Mouse (Mus musculus): ENCODE measurements around the gene Adgrv1. TPM values are rescaled to one million over a fixed set of nuclear protein-coding genes. Genes with fewer than 3 reads are reported as not detected.

Adgrv1 gene
- polyA plus RNA-seq, 1 experiment from 2014 or later: 0.87 TPM

- Histone ChIP-seq H3K9me3 (ENCODE audit: low read length) (no peaks in the 10 kb centered on the region), H3K4me2 (ENCODE audit: low read depth, low read length) (no peak overlapping the region), H3K27me3 (ENCODE audit: insufficient read depth, low read length) (no peaks in the 10 kb centered on the region), H3K27ac (ENCODE audit: low read depth) (no peak overlapping the region), H3K4me1 (ENCODE audit: insufficient read depth) (no peaks in the 10 kb centered on the region), H3K9ac (replicated peaks) (no peak overlapping the region), H3K4me3 (ENCODE audit: low read depth, low read length) (no peak overlapping the region), H3K36me3 (replicated peaks; ENCODE audit: insufficient read depth, low read length) (no peaks in the 10 kb centered on the region)
- DNase-seq (no peak), ATAC-seq (no peak)
- no peak for TF ChIP-seq EP300 (IDR thresholded peaks at IDR 0.05; ENCODE audit: low read depth)
- no peak for TF ChIP-seq CTCF (IDR thresholded peaks at IDR 0.05; ENCODE audit: low read depth)
- WGBS (ENCODE audit: insufficient replicate concordance): 74% methylated on average over 4 of the region's 4 CpGs
These were observed 209.0 kb downstream of the Adgrv1 start for GRCm38 (mm10) chr13:81424002-81424401.

GRCm38 (mm10) chr13:81407881-81408460 is 225.0 kb downstream of the Adgrv1 start:
- WGBS (ENCODE audit: insufficient replicate concordance): 52% methylated on average over 1 of the region's 1 CpGs
- Histone ChIP-seq H3K36me3 (replicated peaks; ENCODE audit: insufficient read depth, low read length) (no peaks in the 10 kb centered on the region), H3K4me1 (ENCODE audit: insufficient read depth) (no peaks in the 10 kb centered on the region), H3K27ac (ENCODE audit: low read depth) (no peak overlapping the region), H3K27me3 (ENCODE audit: insufficient read depth, low read length) (no peaks in the 10 kb centered on the region), H3K9ac (replicated peaks) (no peak overlapping the region), H3K4me2 (ENCODE audit: low read depth, low read length) (no peak overlapping the region), H3K4me3 (ENCODE audit: low read depth, low read length) (no peak overlapping the region), H3K9me3 (ENCODE audit: low read length) (no peaks in the 10 kb centered on the region)
- no peak for DNase-seq
- ATAC-seq: no peak
- TF ChIP-seq CTCF (IDR thresholded peaks at IDR 0.05; ENCODE audit: low read depth) (no peak), EP300 (IDR thresholded peaks at IDR 0.05; ENCODE audit: low read depth) (no peak)

- H3K27me3 ChIP-seq (ENCODE audit: insufficient read depth, low read length): no peaks in the 10 kb centered on the region
- H3K9me3 ChIP-seq (ENCODE audit: low read length): no peaks in the 10 kb centered on the region
- TF ChIP-seq CTCF (IDR thresholded peaks at IDR 0.05; ENCODE audit: low read depth) (no peak), EP300 (IDR thresholded peaks at IDR 0.05; ENCODE audit: low read depth) (no peak)
- no peak overlapping the region for H3K9ac ChIP-seq (replicated peaks)
- no peaks in the 10 kb centered on the region for H3K4me1 ChIP-seq (ENCODE audit: insufficient read depth)
- H3K27ac ChIP-seq (ENCODE audit: low read depth): no peak overlapping the region
- H3K4me3 ChIP-seq (ENCODE audit: low read depth, low read length): no peak overlapping the region
- no peaks in the 10 kb centered on the region for H3K36me3 ChIP-seq (replicated peaks; ENCODE audit: insufficient read depth, low read length)
- DNase-seq (no peak), ATAC-seq (no peak)
- H3K4me2 ChIP-seq (ENCODE audit: low read depth, low read length): no peak overlapping the region
- WGBS (ENCODE audit: insufficient replicate concordance): 83% methylated on average over 3 of the region's 3 CpGs
These were observed 230.1 kb downstream of the Adgrv1 start for GRCm38 (mm10) chr13:81402826-81403225.

- Histone ChIP-seq H3K4me3 (ENCODE audit: low read depth, low read length) (no peak overlapping the region), H3K36me3 (replicated peaks; ENCODE audit: insufficient read depth, low read length) (no peaks in the 10 kb centered on the region), H3K9me3 (ENCODE audit: low read length) (no peaks in the 10 kb centered on the region), H3K27me3 (ENCODE audit: insufficient read depth, low read length) (no peaks in the 10 kb centered on the region), H3K4me1 (ENCODE audit: insufficient read depth) (no peaks in the 10 kb centered on the region), H3K4me2 (ENCODE audit: low read depth, low read length) (no peak overlapping the region), H3K27ac (ENCODE audit: low read depth) (no peak overlapping the region), H3K9ac (replicated peaks) (no peak overlapping the region)
- no peak for ATAC-seq
- DNase-seq: no peak
- WGBS (ENCODE audit: insufficient replicate concordance): 55% methylated on average over 2 of the region's 2 CpGs
- TF ChIP-seq EP300 (IDR thresholded peaks at IDR 0.05; ENCODE audit: low read depth) (no peak), CTCF (IDR thresholded peaks at IDR 0.05; ENCODE audit: low read depth) (no peak)
These were observed 230.8 kb downstream of the Adgrv1 start for GRCm38 (mm10) chr13:81402191-81402590.

GRCm38 (mm10) chr13:81401742-81402141 is 231.2 kb downstream of the Adgrv1 start:
- no peak for ATAC-seq
- 85% methylated on average over 1 of the region's 1 CpGs for WGBS (ENCODE audit: insufficient replicate concordance)
- TF ChIP-seq CTCF (IDR thresholded peaks at IDR 0.05; ENCODE audit: low read depth) (no peak), EP300 (IDR thresholded peaks at IDR 0.05; ENCODE audit: low read depth) (no peak)

GRCm38 (mm10) chr13:81385597-81386362 is 247.2 kb downstream of the Adgrv1 start:
- TF ChIP-seq CTCF (IDR thresholded peaks at IDR 0.05; ENCODE audit: low read depth): no peak
- no peak for TF ChIP-seq EP300 (IDR thresholded peaks at IDR 0.05; ENCODE audit: low read depth)
- Histone ChIP-seq H3K4me3 (ENCODE audit: low read depth, low read length) (no peak overlapping the region), H3K9me3 (ENCODE audit: low read length) (no peaks in the 10 kb centered on the region), H3K9ac (replicated peaks) (no peak overlapping the region), H3K4me1 (ENCODE audit: insufficient read depth) (no peaks in the 10 kb centered on the region), H3K27ac (ENCODE audit: low read depth) (no peak overlapping the region), H3K36me3 (replicated peaks; ENCODE audit: insufficient read depth, low read length) (no peaks in the 10 kb centered on the region), H3K27me3 (ENCODE audit: insufficient read depth, low read length) (no peaks in the 10 kb centered on the region), H3K4me2 (ENCODE audit: low read depth, low read length) (no peak overlapping the region)
- no peak for DNase-seq
- no peak for ATAC-seq
- WGBS (ENCODE audit: insufficient replicate concordance): 65% methylated on average over 4 of the region's 4 CpGs

More at GRCm38 (mm10) chr13:81401742-81402141, 231.2 kb downstream of the Adgrv1 start:
- H3K9me3 ChIP-seq (ENCODE audit: low read length): no peaks in the 10 kb centered on the region
- no peak for DNase-seq
- no peak overlapping the region for H3K4me3 ChIP-seq (ENCODE audit: low read depth, low read length)
- no peaks in the 10 kb centered on the region for H3K4me1 ChIP-seq (ENCODE audit: insufficient read depth)
- H3K27ac ChIP-seq (ENCODE audit: low read depth): no peak overlapping the region
- no peak overlapping the region for H3K4me2 ChIP-seq (ENCODE audit: low read depth, low read length)
- H3K27me3 ChIP-seq (ENCODE audit: insufficient read depth, low read length): no peaks in the 10 kb centered on the region
- H3K9ac ChIP-seq (replicated peaks): no peak overlapping the region
- no peaks in the 10 kb centered on the region for H3K36me3 ChIP-seq (replicated peaks; ENCODE audit: insufficient read depth, low read length)

Data from liver, postnatal 0 days (tissue).